In the genomic region with DNA sequence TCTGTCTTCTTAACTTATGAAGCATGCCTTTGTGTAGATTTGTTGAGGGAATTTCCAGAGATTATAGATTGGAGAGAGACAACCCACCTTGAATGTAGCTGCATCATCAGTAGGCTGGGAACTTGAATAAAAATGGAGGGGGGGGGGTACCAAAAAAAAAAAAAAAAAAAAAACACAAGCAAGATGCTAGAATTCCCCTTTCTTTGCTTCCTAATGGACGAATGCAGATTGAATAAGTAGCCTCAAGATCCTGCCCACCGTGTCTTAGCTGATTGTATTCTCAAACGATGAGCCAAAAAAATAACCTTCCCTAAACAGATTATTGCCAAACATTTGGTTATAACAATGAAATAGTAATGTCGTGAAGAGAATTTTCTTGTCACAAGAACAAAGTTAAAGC, we compare ENCODE assay signal across 8 mouse cellular contexts. TPM values are rescaled to one million over a fixed set of nuclear protein-coding genes. Genes with fewer than 3 reads are reported as not detected.
DNase-seq lines count a peak whose midpoint lies in the region; ATAC-seq and TF ChIP-seq lines count a peak whose summit lies in the region.

No protein-coding gene starts in this region.

- peak overlapping the region; percentile 58; the same call in 1 of the 2 replicates for H3K27ac ChIP-seq in lung, embryonic 14.5 days (ENCODE audit: low read depth)
- 0 out of 2 replicates have a peak overlapping the region, but pooled peaks have one; percentile 79 for H3K27ac ChIP-seq in embryonic facial prominence, embryonic 15.5 days (replicated peaks)
- no peak overlapping the region for H3K27ac ChIP-seq in intestine, postnatal 0 days (ENCODE audit: low read depth, low read length)
- peak overlapping the region; percentile 97 for H3K27ac ChIP-seq in neural tube, embryonic 13.5 days (replicated peaks)

- no peak for ATAC-seq in lung, embryonic 14.5 days (ENCODE audit: insufficient read depth)
- ATAC-seq in embryonic facial prominence, embryonic 15.5 days (ENCODE audit: insufficient number of reproducible peaks, low FRiP score, low TSS enrichment, low read depth) = no peak
- no peak for ATAC-seq in intestine, postnatal 0 days
- no peak for ATAC-seq in neural tube, embryonic 13.5 days (ENCODE audit: low read depth)
- ATAC-seq in cerebellum, adult (ENCODE audit: insufficient number of reproducible peaks, low FRiP score, low TSS enrichment) = no peak

- H3K4me3 ChIP-seq in lung, embryonic 14.5 days (ENCODE audit: low read depth, low read length) = peak overlapping the region; percentile 54
- H3K4me3 ChIP-seq in embryonic facial prominence, embryonic 15.5 days (replicated peaks) = peak overlapping the region; percentile 62
- peak overlapping the region; percentile 71 for H3K4me3 ChIP-seq in intestine, postnatal 0 days (ENCODE audit: low read depth, low read length)
- peak overlapping the region; percentile 67 for H3K4me3 ChIP-seq in neural tube, embryonic 13.5 days

- no peak for TF ChIP-seq CTCF in lung, embryonic 14.5 days (IDR thresholded peaks at IDR 0.05; ENCODE audit: low read depth)
- no peak for TF ChIP-seq CTCF in intestine, postnatal 0 days (IDR thresholded peaks at IDR 0.05; ENCODE audit: low read depth)

- peak overlapping the region; percentile 57 for H3K9ac ChIP-seq in lung, embryonic 14.5 days
- peak overlapping the region; percentile 31; the same call in 1 of the 2 replicates for H3K9ac ChIP-seq in embryonic facial prominence, embryonic 15.5 days
- no peak overlapping the region for H3K9ac ChIP-seq in intestine, postnatal 0 days (ENCODE audit: low read depth, low read length)
- peak overlapping the region; percentile 88 for H3K9ac ChIP-seq in neural tube, embryonic 13.5 days

- H3K27me3 ChIP-seq in lung, embryonic 14.5 days (ENCODE audit: insufficient read depth, low read length) = no peaks in the 10 kb centered on the region
- H3K27me3 ChIP-seq in embryonic facial prominence, embryonic 15.5 days = no peaks in the 10 kb centered on the region
- H3K27me3 ChIP-seq in intestine, postnatal 0 days (replicated peaks; ENCODE audit: control insufficient read depth, insufficient read depth, low read length) = no peaks in the 10 kb centered on the region
- no peaks in the 10 kb centered on the region for H3K27me3 ChIP-seq in neural tube, embryonic 13.5 days

- no peaks in the 10 kb centered on the region for H3K9me3 ChIP-seq in lung, embryonic 14.5 days (ENCODE audit: low read depth, low read length)
- no peaks in the 10 kb centered on the region for H3K9me3 ChIP-seq in embryonic facial prominence, embryonic 15.5 days (replicated peaks)
- no peaks in the 10 kb centered on the region for H3K9me3 ChIP-seq in intestine, postnatal 0 days (ENCODE audit: control insufficient read depth)
- no peaks in the 10 kb centered on the region for H3K9me3 ChIP-seq in neural tube, embryonic 13.5 days

- H3K4me1 ChIP-seq in lung, embryonic 14.5 days (ENCODE audit: insufficient read depth) = no peaks in the 10 kb centered on the region
- H3K4me1 ChIP-seq in embryonic facial prominence, embryonic 15.5 days = peaks cover 3% of the 10 kb centered on the region; the same call in 1 of the 2 replicates
- H3K4me1 ChIP-seq in intestine, postnatal 0 days (replicated peaks; ENCODE audit: control insufficient read depth, insufficient read depth, low read length) = no peaks in the 10 kb centered on the region; the same call in 1 of the 2 replicates
- H3K4me1 ChIP-seq in neural tube, embryonic 13.5 days (replicated peaks) = peaks cover 15% of the 10 kb centered on the region

- 32% methylated on average over 4 of the region's 4 CpGs for WGBS in lung, embryonic 14.5 days
- WGBS in embryonic facial prominence, embryonic 15.5 days = 17% methylated on average over 4 of the region's 4 CpGs
- 28% methylated on average over 4 of the region's 4 CpGs for WGBS in intestine, postnatal 0 days
- WGBS in neural tube, embryonic 13.5 days = 36% methylated on average over 4 of the region's 4 CpGs

- no peaks in the 10 kb centered on the region for H3K36me3 ChIP-seq in lung, embryonic 14.5 days (ENCODE audit: insufficient read depth)
- H3K36me3 ChIP-seq in embryonic facial prominence, embryonic 15.5 days = peaks cover 5% of the 10 kb centered on the region; the same call in 1 of the 2 replicates
- no peaks in the 10 kb centered on the region for H3K36me3 ChIP-seq in intestine, postnatal 0 days (ENCODE audit: control insufficient read depth, insufficient read depth)
- peaks cover 6% of the 10 kb centered on the region for H3K36me3 ChIP-seq in neural tube, embryonic 13.5 days

- peak overlapping the region; percentile 81 for H3K4me2 ChIP-seq in lung, embryonic 14.5 days
- H3K4me2 ChIP-seq in embryonic facial prominence, embryonic 15.5 days (replicated peaks) = peak overlapping the region; percentile 86
- H3K4me2 ChIP-seq in intestine, postnatal 0 days (replicated peaks; ENCODE audit: low read depth) = peak overlapping the region; percentile 97
- peak overlapping the region; percentile 57 for H3K4me2 ChIP-seq in neural tube, embryonic 13.5 days

- DNase-seq in lung, embryonic 14.5 days = peak; percentile 8
- DNase-seq in lung, postnatal 10 days = no peak
- DNase-seq in layer of hippocampus, postnatal 36 days = no peak
- no peak for DNase-seq in layer of hippocampus, adult 11-12 months (ENCODE audit: low spot score)

RNA-seq across cellular contexts. Expression of a gene that starts 0.6 kb away (rescaled TPM):
- polyA plus RNA-seq in lung, embryonic 14.5 days (2014; fragmentation: Nextera tagmentation; extraction: Ambion mirVana) = 1.5 and 2.6 TPM in 2 replicates
- polyA plus RNA-seq in embryonic facial prominence, embryonic 15.5 days (2015; fragmentation: Nextera tagmentation; extraction: Ambion mirVana) = 3.6 and 4.7 TPM in 2 replicates
- polyA plus RNA-seq in intestine, postnatal 0 days (2015; fragmentation: Nextera tagmentation; extraction: Ambion mirVana) = 3.3 and 3.8 TPM in 2 replicates
- 4.9 and 6.1 TPM in 2 replicates for polyA plus RNA-seq in neural tube, embryonic 13.5 days (2015; fragmentation: Nextera tagmentation; extraction: Ambion mirVana)
- total RNA-seq in layer of hippocampus, postnatal 36 days (2021) = 1 to 10 TPM; 1.9 to 3.8 TPM

RNA-seq across cellular contexts. Expression of a gene that starts 9.4 kb away (rescaled TPM):
- polyA plus RNA-seq in lung, embryonic 14.5 days (2014; fragmentation: Nextera tagmentation; extraction: Ambion mirVana) = 0.11 and 0.18 TPM in 2 replicates
- polyA plus RNA-seq in embryonic facial prominence, embryonic 15.5 days (2015; fragmentation: Nextera tagmentation; extraction: Ambion mirVana) = 0.37 and 0.41 TPM in 2 replicates
- not detected in 2 replicates for polyA plus RNA-seq in intestine, postnatal 0 days (2015; fragmentation: Nextera tagmentation; extraction: Ambion mirVana)
- polyA plus RNA-seq in neural tube, embryonic 13.5 days (2015; fragmentation: Nextera tagmentation; extraction: Ambion mirVana) = 0.32 and 0.33 TPM in 2 replicates
- 10 to 100 TPM; 23.0 to 23.1 TPM for total RNA-seq in layer of hippocampus, postnatal 36 days (2021)

RNA-seq across cellular contexts. Expression of a gene that starts 12.3 kb away (rescaled TPM):
- polyA plus RNA-seq in lung, embryonic 14.5 days (2014; fragmentation: Nextera tagmentation; extraction: Ambion mirVana) = 5.7 and 6.9 TPM in 2 replicates
- polyA plus RNA-seq in embryonic facial prominence, embryonic 15.5 days (2015; fragmentation: Nextera tagmentation; extraction: Ambion mirVana) = 5.8 and 5.9 TPM in 2 replicates
- 1.8 and 2.4 TPM in 2 replicates for polyA plus RNA-seq in intestine, postnatal 0 days (2015; fragmentation: Nextera tagmentation; extraction: Ambion mirVana)
- polyA plus RNA-seq in neural tube, embryonic 13.5 days (2015; fragmentation: Nextera tagmentation; extraction: Ambion mirVana) = 12.9 and 13.3 TPM in 2 replicates
- 1 to 10 TPM; 4.5 to 4.9 TPM for total RNA-seq in layer of hippocampus, postnatal 36 days (2021)

RNA-seq across cellular contexts. Expression of a gene that starts 20.5 kb away (rescaled TPM):
- 859 and 893 TPM in 2 replicates for polyA plus RNA-seq in lung, embryonic 14.5 days (2014; fragmentation: Nextera tagmentation; extraction: Ambion mirVana)
- 806 and 868 TPM in 2 replicates for polyA plus RNA-seq in embryonic facial prominence, embryonic 15.5 days (2015; fragmentation: Nextera tagmentation; extraction: Ambion mirVana)
- 1,534 and 1,607 TPM in 2 replicates for polyA plus RNA-seq in intestine, postnatal 0 days (2015; fragmentation: Nextera tagmentation; extraction: Ambion mirVana)
- polyA plus RNA-seq in neural tube, embryonic 13.5 days (2015; fragmentation: Nextera tagmentation; extraction: Ambion mirVana) = 916 and 967 TPM in 2 replicates
- 100 to 1,000 TPM; 437 to 493 TPM for total RNA-seq in layer of hippocampus, postnatal 36 days (2021)

RNA-seq across cellular contexts. Expression of a gene that starts 34.0 kb away (rescaled TPM):
- 22.7 and 23.4 TPM in 2 replicates for polyA plus RNA-seq in lung, embryonic 14.5 days (2014; fragmentation: Nextera tagmentation; extraction: Ambion mirVana)
- 24.8 and 24.9 TPM in 2 replicates for polyA plus RNA-seq in embryonic facial prominence, embryonic 15.5 days (2015; fragmentation: Nextera tagmentation; extraction: Ambion mirVana)
- 84.7 and 92.1 TPM in 2 replicates for polyA plus RNA-seq in intestine, postnatal 0 days (2015; fragmentation: Nextera tagmentation; extraction: Ambion mirVana)
- 29.8 and 32.0 TPM in 2 replicates for polyA plus RNA-seq in neural tube, embryonic 13.5 days (2015; fragmentation: Nextera tagmentation; extraction: Ambion mirVana)
- 10 to 100 TPM; 42.0 to 44.4 TPM for total RNA-seq in layer of hippocampus, postnatal 36 days (2021)
